Mouse (Mus musculus): ENCODE data around the gene Adamts17. TPM values are rescaled to one million over a fixed set of nuclear protein-coding genes. Genes with fewer than 3 reads are reported as not detected.

Gene Adamts17
- 3.7 and 6.3 TPM in 2 replicates for polyA plus RNA-seq (2016; fragmentation: Nextera tagmentation; extraction: Ambion mirVana)

DNA sequence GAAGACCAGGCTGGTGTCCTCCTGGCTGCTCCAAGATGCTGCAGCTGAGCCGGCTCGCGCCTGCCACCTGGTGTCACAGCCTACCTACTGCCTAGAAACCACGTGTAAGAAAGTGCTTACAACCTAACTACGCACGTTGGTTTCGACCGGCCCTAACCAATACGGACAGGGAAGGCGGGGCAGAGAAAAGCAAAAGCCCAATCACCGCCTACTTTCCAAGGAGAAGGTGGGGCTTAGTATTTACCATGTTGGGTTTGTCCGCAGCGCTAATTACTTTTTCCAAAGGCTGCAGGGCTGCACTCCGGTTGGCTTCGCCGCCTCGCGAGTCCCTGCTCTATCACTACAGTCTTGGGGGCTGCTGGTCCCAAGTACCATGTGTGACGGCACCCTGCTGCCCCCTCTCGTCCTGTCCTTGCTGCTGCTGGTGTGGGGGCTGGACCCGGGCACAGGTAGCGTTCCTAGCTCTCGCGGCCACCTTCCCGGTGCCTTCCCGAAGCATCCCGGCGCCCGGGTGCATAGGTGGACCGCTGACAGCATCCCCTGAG is at the start of gene Adamts17:
TSS of gene Adamts17 (plus strand) at position 273 of the 545 bp plus-strand sequence.
- peaks cover 27% of the 10 kb centered on the region for H3K4me1 ChIP-seq (replicated peaks)
- H3K9me3 ChIP-seq (replicated peaks): no peaks in the 10 kb centered on the region
- peak; percentile 91 for ATAC-seq (ENCODE audit: insufficient number of reproducible peaks, low FRiP score)
- WGBS: under 1% methylated on average over 30 of the region's 30 CpGs
- H3K9ac ChIP-seq: peak within 1 kb of the TSS; percentile 69
- no peaks in the 10 kb centered on the region for H3K36me3 ChIP-seq
- H3K4me3 ChIP-seq: peak within 1 kb of the TSS; percentile 59
- peak within 1 kb of the TSS; percentile 96 for H3K4me2 ChIP-seq
- peaks cover 17% of the 10 kb centered on the region for H3K27me3 ChIP-seq (replicated peaks)
- H3K27ac ChIP-seq (ENCODE audit: poor library complexity, severe bottlenecking): no peak within 1 kb of the TSS; the same call in 1 of the 2 replicates

DNA sequence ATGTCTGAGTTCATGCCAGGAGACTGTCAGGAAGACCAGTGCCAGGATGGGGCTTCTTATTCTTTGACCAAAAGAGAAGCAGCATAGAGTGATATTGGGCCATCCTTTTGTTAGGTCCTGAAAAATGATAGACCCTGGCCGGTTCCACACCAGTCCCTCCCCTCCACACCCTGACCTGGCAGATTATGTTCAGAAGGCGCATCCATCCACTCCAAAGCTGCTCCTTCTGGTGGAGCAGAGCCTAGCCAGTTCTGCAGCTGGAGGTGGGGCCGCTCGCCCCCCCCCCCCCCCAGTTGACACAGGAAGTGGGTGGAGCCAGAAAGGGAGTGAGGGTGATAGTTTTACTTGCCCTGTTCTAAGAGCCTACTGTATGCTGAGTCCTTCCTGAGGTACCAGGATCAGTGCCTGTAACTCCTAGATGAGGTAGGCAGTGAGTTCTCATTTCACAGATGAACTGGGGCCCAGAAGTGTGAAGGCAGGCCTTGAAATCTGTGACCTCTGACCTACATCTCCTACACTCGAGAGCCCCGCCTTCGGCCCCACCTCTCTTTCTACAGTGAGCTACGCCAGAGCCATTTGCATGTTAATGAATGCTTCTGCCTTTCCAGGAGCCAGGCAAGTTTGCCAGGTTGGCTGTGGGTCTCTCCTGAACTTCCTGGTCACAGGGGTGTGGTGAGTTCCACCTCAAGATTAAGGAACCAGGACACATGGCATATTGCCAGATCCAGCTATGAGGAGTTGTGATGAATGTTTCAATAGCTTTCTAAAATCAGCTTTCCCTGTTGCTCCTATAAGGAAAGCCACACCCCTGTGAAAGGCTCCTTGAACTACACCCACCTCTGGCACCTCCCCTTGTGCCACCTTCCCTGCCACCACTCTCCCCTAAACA is 49.4 kb upstream of the Adamts17 start:
- Histone ChIP-seq H3K9me3 (replicated peaks) (no peaks in the 10 kb centered on the region), H3K4me3 (no peak overlapping the region), H3K36me3 (no peaks in the 10 kb centered on the region), H3K4me1 (replicated peaks) (peaks cover 12% of the 10 kb centered on the region), H3K27me3 (replicated peaks) (no peaks in the 10 kb centered on the region), H3K9ac (no peak overlapping the region), H3K27ac (ENCODE audit: poor library complexity, severe bottlenecking) (no peak overlapping the region), H3K4me2 (no peak overlapping the region)
- 28% methylated on average over 8 of the region's 8 CpGs for WGBS
- ATAC-seq (ENCODE audit: insufficient number of reproducible peaks, low FRiP score): peak; percentile 42; the same call in 1 of the 2 replicates

DNA sequence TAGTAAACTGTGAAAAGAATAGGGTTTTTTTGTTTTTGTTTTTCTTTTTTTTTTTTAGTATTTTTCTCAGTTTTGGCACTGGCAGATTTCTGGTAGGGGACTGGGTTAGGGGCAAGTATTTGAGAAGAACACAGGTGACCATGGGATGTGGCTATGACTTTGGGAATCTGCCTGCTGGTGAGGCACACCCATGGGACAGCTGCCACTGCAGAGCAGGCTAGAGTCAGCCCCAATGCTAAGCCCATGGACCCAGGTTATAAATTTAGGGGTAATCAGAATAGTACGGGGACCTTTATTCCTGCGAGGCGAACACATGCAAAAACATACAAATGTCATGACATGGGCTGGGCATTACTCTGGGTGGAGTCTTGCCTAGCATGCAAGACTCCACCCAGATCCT is 48.5 kb upstream of the Adamts17 start:
- Histone ChIP-seq H3K9ac (no peak overlapping the region), H3K36me3 (no peaks in the 10 kb centered on the region), H3K27me3 (replicated peaks) (no peaks in the 10 kb centered on the region), H3K27ac (ENCODE audit: poor library complexity, severe bottlenecking) (no peak overlapping the region), H3K4me1 (replicated peaks) (peaks cover 12% of the 10 kb centered on the region), H3K9me3 (replicated peaks) (no peaks in the 10 kb centered on the region), H3K4me2 (no peak overlapping the region), H3K4me3 (no peak overlapping the region)
- ATAC-seq (ENCODE audit: insufficient number of reproducible peaks, low FRiP score): no peak
- WGBS: 88% methylated on average over 3 of the region's 3 CpGs

DNA sequence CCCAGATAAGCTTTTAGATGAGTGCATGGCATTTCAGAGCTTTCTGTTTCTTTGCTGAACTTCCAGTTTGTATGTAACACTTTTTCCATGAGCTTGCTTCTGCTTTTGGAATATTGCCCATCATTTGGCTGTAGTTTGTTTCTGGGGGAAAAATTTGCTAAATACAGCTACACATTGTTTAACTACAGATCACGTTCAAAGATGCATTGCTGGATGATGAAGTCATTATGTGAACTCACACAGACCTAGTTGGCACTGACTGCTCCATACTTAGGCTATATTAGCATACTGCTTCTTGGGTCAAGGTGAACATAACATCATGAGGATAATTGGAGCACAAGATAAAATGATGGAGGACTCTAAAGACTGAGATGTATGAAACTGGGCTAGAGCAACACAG is 42.6 kb upstream of the Adamts17 start:
- Histone ChIP-seq H3K4me1 (replicated peaks) (peaks cover 7% of the 10 kb centered on the region; the same call in 1 of the 2 replicates), H3K27ac (ENCODE audit: poor library complexity, severe bottlenecking) (no peak overlapping the region; the same call in 1 of the 2 replicates), H3K4me3 (no peak overlapping the region), H3K36me3 (no peaks in the 10 kb centered on the region), H3K9me3 (replicated peaks) (no peaks in the 10 kb centered on the region), H3K9ac (no peak overlapping the region), H3K4me2 (no peak overlapping the region), H3K27me3 (replicated peaks) (no peaks in the 10 kb centered on the region)
- WGBS: 12% methylated on average over 1 of the region's 1 CpGs
- no peak for ATAC-seq (ENCODE audit: insufficient number of reproducible peaks, low FRiP score)

DNA sequence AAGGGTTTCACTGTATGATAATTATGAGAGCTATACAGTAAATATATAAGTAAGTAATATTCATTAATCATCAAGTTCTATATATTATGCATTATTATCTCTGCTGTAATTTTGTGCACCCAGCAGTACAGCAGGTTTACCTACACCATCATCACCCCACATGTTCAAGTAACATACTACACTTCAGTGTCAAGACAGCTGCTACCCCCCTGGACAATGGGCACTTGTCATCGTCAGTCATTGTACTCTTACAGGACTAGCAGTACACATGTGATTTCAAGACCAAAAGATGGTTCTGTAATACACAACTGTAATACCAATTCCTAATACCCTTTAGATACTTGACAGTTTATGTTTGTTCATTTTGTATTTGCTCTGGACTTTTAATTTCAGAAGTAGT is 42.2 kb upstream of the Adamts17 start:
- H3K27me3 ChIP-seq (replicated peaks): no peaks in the 10 kb centered on the region
- H3K9me3 ChIP-seq (replicated peaks): no peaks in the 10 kb centered on the region
- H3K9ac ChIP-seq: no peak overlapping the region
- no peak overlapping the region for H3K4me2 ChIP-seq
- no peak for ATAC-seq (ENCODE audit: insufficient number of reproducible peaks, low FRiP score)
- no peak overlapping the region for H3K4me3 ChIP-seq
- 83% methylated on average over 1 of the region's 1 CpGs for WGBS
- H3K4me1 ChIP-seq (replicated peaks): peaks cover 7% of the 10 kb centered on the region; the same call in 1 of the 2 replicates
- no peaks in the 10 kb centered on the region for H3K36me3 ChIP-seq
- H3K27ac ChIP-seq (ENCODE audit: poor library complexity, severe bottlenecking): no peak overlapping the region

DNA sequence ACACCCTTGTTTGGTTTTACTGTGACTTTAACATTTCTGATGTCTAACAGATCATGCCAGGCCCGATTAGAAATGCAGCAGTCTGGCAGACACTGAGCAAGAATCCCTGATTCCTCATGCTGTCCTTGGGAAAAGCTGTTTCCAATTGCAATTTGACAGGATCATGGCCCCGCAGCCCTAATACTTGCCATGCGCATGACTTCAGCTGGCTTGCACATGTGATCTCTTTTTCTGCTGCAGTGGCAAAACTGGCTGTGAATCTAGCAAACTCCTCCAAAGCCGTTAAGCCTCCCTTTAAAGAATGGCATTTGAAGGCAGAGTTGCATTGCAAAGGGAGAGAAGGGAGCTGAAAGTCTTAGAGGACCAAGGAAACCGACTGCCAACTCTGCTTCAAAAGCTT is 40.7 kb upstream of the Adamts17 start:
- no peak overlapping the region for H3K9ac ChIP-seq
- H3K27ac ChIP-seq (ENCODE audit: poor library complexity, severe bottlenecking): no peak overlapping the region
- 58% methylated on average over 5 of the region's 5 CpGs for WGBS

DNA sequence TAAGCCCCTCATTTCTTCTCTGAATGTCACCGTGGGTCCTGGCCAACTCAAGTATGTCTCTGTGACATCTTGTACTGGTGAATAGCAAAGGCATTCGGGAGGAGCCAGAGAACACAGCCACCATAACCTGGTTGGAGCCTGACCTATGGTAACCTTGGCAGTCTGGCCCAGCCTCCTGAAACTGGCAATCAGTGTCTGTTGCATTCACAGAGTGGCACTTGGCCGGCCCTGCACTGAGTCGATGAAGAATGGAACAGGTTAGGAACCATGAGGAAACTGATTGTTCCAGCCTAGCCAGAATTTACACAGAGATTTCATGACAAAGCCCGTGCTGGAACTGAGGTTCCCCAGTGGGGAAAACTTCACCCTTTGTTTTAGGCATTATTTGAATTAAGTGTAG is 38.8 kb upstream of the Adamts17 start:
- Histone ChIP-seq H3K36me3 (no peaks in the 10 kb centered on the region), H3K9me3 (replicated peaks) (no peaks in the 10 kb centered on the region), H3K27ac (ENCODE audit: poor library complexity, severe bottlenecking) (no peak overlapping the region), H3K4me2 (no peak overlapping the region), H3K9ac (no peak overlapping the region), H3K27me3 (replicated peaks) (no peaks in the 10 kb centered on the region), H3K4me3 (no peak overlapping the region), H3K4me1 (replicated peaks) (peaks cover 7% of the 10 kb centered on the region; the same call in 1 of the 2 replicates)
- 73% methylated on average over 5 of the region's 5 CpGs for WGBS
- no peak for ATAC-seq (ENCODE audit: insufficient number of reproducible peaks, low FRiP score)

More for the DNA sequence above, 40.7 kb upstream of the Adamts17 start:
- H3K4me1 ChIP-seq (replicated peaks): peaks cover 7% of the 10 kb centered on the region; the same call in 1 of the 2 replicates
- H3K4me3 ChIP-seq: no peak overlapping the region
- H3K4me2 ChIP-seq: no peak overlapping the region
- no peaks in the 10 kb centered on the region for H3K27me3 ChIP-seq (replicated peaks)
- no peaks in the 10 kb centered on the region for H3K36me3 ChIP-seq
- no peaks in the 10 kb centered on the region for H3K9me3 ChIP-seq (replicated peaks)
- ATAC-seq (ENCODE audit: insufficient number of reproducible peaks, low FRiP score): no peak

DNA sequence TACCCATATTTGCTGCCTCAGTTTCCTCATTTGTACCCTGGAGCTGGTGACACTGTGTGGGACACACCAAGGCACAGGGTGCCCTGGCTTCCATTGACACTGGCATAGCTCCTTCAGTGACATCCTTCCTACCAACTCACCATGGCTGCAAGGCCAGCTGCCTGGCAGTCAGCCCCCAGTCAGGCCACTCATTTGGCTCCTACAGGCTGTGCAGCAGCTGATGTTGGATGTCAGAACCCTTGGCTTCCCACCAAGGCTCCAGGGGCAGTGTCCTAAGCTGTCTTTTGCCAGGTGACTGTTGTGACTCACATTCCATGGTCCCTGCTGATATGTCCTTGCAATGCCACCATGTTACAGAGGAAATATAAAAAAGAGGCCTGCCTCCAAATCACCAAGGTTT is 37.8 kb upstream of the Adamts17 start:
- Histone ChIP-seq H3K36me3 (no peaks in the 10 kb centered on the region), H3K4me3 (no peak overlapping the region), H3K27ac (ENCODE audit: poor library complexity, severe bottlenecking) (no peak overlapping the region), H3K4me2 (no peak overlapping the region), H3K4me1 (replicated peaks) (peaks cover 3% of the 10 kb centered on the region; the same call in 1 of the 2 replicates), H3K27me3 (replicated peaks) (no peaks in the 10 kb centered on the region), H3K9me3 (replicated peaks) (no peaks in the 10 kb centered on the region), H3K9ac (no peak overlapping the region)
- ATAC-seq (ENCODE audit: insufficient number of reproducible peaks, low FRiP score): no peak

DNA sequence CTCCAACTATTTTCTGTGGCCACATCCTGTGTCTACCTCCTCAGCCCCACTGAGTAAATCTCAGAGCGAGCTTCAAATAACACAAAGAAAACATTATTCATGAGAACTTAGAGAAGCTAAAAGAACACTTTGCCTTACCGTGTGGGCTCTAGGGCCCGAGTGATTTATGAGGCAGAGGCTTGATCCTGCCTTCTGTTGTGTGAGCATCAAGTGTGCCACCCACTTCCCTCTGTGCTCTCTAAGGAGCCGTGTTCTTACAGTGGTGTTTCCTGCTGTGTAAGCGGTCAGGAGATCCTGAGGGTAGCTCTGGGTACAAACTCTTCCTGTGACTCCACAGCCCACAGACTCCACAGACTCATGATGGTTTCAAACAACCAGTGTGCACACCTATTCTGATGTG is 35.7 kb upstream of the Adamts17 start:
- H3K9ac ChIP-seq: no peak overlapping the region
- ATAC-seq (ENCODE audit: insufficient number of reproducible peaks, low FRiP score): no peak
- H3K27ac ChIP-seq (ENCODE audit: poor library complexity, severe bottlenecking): no peak overlapping the region
- no peak overlapping the region for H3K4me3 ChIP-seq
- no peaks in the 10 kb centered on the region for H3K36me3 ChIP-seq
- H3K9me3 ChIP-seq (replicated peaks): no peaks in the 10 kb centered on the region
- 46% methylated on average over 5 of the region's 5 CpGs for WGBS
- no peaks in the 10 kb centered on the region; the same call in 1 of the 2 replicates for H3K4me1 ChIP-seq (replicated peaks)
- no peak overlapping the region for H3K4me2 ChIP-seq
- no peaks in the 10 kb centered on the region for H3K27me3 ChIP-seq (replicated peaks)

DNA sequence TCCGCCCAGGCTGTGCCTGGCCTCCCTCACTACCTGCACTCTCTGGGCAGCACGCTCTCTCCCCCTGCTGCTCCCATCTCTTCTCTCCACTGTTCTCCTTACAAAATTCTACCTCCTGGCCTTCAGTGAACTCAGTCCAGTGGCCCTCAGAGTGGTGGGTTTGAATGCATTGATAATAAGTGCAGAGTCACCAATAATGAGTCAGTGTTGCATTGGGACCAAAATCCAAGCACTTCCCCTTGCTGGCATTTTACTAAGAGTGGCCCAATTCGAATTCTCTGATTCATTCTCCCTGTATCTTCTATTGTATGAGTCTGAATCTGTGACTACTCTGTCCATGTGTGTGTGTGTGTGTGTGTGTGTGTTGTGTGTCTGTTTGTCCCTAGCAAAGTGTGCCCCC is 32.7 kb upstream of the Adamts17 start:
- 72% methylated on average over 3 of the region's 3 CpGs for WGBS
- H3K9ac ChIP-seq: no peak overlapping the region
- no peaks in the 10 kb centered on the region for H3K4me1 ChIP-seq (replicated peaks)

DNA sequence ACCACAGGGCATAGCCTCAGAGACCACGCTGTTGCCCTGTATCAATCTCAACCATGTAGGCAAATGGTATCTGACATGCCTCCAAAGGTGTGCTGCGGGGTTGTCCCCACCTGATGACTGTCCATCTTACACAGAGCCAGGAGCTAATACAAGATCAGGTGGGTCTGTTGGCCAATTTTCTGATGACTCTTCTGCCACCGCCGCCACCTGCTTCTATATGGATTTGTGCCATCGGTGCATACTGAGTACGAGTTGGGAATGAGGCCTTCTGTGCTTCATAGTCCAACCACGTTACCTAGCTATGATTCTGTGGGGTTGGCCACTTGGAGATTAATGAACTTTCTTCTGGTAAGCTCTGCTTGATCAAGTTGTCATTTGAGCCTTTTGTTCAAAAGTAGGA is 29.1 kb upstream of the Adamts17 start:
- Histone ChIP-seq H3K4me3 (no peak overlapping the region), H3K27ac (ENCODE audit: poor library complexity, severe bottlenecking) (no peak overlapping the region), H3K36me3 (no peaks in the 10 kb centered on the region), H3K9me3 (replicated peaks) (no peaks in the 10 kb centered on the region), H3K4me1 (replicated peaks) (no peaks in the 10 kb centered on the region), H3K27me3 (replicated peaks) (0 out of 2 replicates have a peak, but pooled peaks cover 8% of the 10 kb centered on the region), H3K4me2 (no peak overlapping the region), H3K9ac (no peak overlapping the region)
- ATAC-seq (ENCODE audit: insufficient number of reproducible peaks, low FRiP score): no peak
- 87% methylated on average over 7 of the region's 7 CpGs for WGBS

More for the DNA sequence above, 32.7 kb upstream of the Adamts17 start:
- Histone ChIP-seq H3K4me3 (no peak overlapping the region), H3K4me2 (no peak overlapping the region), H3K27ac (ENCODE audit: poor library complexity, severe bottlenecking) (no peak overlapping the region), H3K27me3 (replicated peaks) (no peaks in the 10 kb centered on the region), H3K36me3 (no peaks in the 10 kb centered on the region), H3K9me3 (replicated peaks) (no peaks in the 10 kb centered on the region)
- no peak for ATAC-seq (ENCODE audit: insufficient number of reproducible peaks, low FRiP score)
